Mouse (Mus musculus) intestine, embryonic 14.5 days (tissue): ENCODE measurements around the gene Ap5s1. TPM values are rescaled to one million over a fixed set of nuclear protein-coding genes. Genes with fewer than 3 reads are reported as not detected.
"Not testable (repeated sequence)": the region's sequence is repeated elsewhere in the genome, so short reads cannot be mapped to it uniquely, and the experiment has no call there.

Experiments used
- ATAC-seq: fragments of 200-750 bp; cut with Nextera tagmentation; replicated peaks from 2 replicates; pipeline ENCODE4 v1.8.0; 2017; ENCODE audit warnings: low read depth, moderate number of reproducible peaks, moderate TSS enrichment, moderate library complexity; ENCODE audit not compliant: low FRiP score, low TSS enrichment
- DNase-seq: peaks from one replicate; pipeline ENCODE4 v3.0.0-alpha.2; 2018; ENCODE audit warnings: low spot score
- H3K27ac ChIP-seq: fragments of 300-500 bp; sonication (generic); 2 replicates; pipeline ENCODE4 v1.5.1; 2014; ENCODE audit warnings: low read depth, mild to moderate bottlenecking, control low read depth
- H3K27me3 ChIP-seq: fragments of 300-500 bp; sonication (generic); replicated peaks from 2 replicates; pipeline ENCODE4 v1.6.1; 2014; ENCODE audit warnings: low read length, control low read depth; ENCODE audit not compliant: control insufficient read depth, insufficient read depth
- H3K36me3 ChIP-seq: fragments of 300-500 bp; sonication (generic); 2 replicates; pipeline ENCODE4 v1.6.1; 2014; ENCODE audit warnings: low read length, control low read depth; ENCODE audit not compliant: control insufficient read depth, insufficient read depth
- H3K4me1 ChIP-seq: fragments of 300-500 bp; sonication (generic); replicated peaks from 2 replicates; pipeline ENCODE4 v1.6.1; 2014; ENCODE audit warnings: low read length, control low read depth, mixed read lengths; ENCODE audit not compliant: control insufficient read depth, insufficient read depth
- H3K4me2 ChIP-seq: fragments of 300-500 bp; sonication (generic); 2 replicates; pipeline ENCODE4 v1.6.1; 2014; ENCODE audit warnings: low read length
- H3K4me3 ChIP-seq: fragments of 300-500 bp; sonication (generic); 2 replicates; pipeline ENCODE4 v1.5.1; 2014; ENCODE audit warnings: low read depth, low read length, control low read depth, mixed read lengths
- H3K9ac ChIP-seq: fragments of 300-500 bp; sonication (generic); 2 replicates; pipeline ENCODE4 v1.6.1; 2014; ENCODE audit warnings: mild to moderate bottlenecking, low read length
- H3K9me3 ChIP-seq: fragments of 300-500 bp; sonication (generic); 2 replicates; pipeline ENCODE4 v1.6.1; 2016; ENCODE audit warnings: low read length, control low read depth; ENCODE audit not compliant: control insufficient read depth
- WGBS: fragments of 180-500 bp; shearing (Covaris S2); extraction: QIAGEN DNeasy Blood & Tissue Kit; methylation state at CpG from one replicate; pipeline ENCODE4 v1.1.7; 2014; 5-methylcytosine and 5-hydroxymethylcytosine counted together
- polyA plus RNA-seq: library from polyadenylated mRNA; unstranded; fragments of >200 nt; fragmentation: Nextera tagmentation; extraction: Ambion mirVana; gene quantifications from 2 replicates; pipeline ENCODE4 v1.2.1, GENCODE M21; 2014

Ap5s1 gene
- polyA plus RNA-seq, 1 experiment from 2014 or later, result 23.4 TPM

- 71% methylated on average over 3 of the region's 3 CpGs for WGBS
Observed at GRCm38 (mm10) chr2:131221853-131222515, 15.1 kb downstream of the Ap5s1 start.

DNA sequence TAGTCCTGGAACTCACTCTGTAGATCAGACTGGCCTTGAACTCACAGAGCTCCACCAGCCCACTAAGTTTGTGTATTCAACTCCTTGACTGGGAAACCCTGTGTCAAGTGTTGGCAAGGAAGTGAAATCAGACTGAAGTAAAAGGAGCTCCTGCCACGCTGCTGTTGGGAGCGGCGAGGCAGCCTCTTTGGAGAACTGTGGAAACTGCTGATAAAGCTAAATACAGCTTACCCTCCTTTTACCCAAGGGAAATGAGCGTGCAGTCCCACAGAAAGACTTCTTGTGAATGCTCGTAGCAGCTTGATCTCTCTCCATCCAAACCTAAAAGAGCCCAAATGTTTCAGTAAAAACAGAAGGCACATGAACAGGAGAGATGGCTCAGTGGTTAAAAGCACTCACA, 15.7 kb downstream of the Ap5s1 start:
- no peaks in the 10 kb centered on the region for H3K4me1 ChIP-seq
- H3K9me3 ChIP-seq, result no peaks in the 10 kb centered on the region
- ATAC-seq (no peak), DNase-seq (no peak)
- H3K4me2 ChIP-seq, result no peak overlapping the region
- H3K36me3 ChIP-seq, result no peaks in the 10 kb centered on the region
- no peak overlapping the region for H3K4me3 ChIP-seq
- H3K27ac ChIP-seq, result no peak overlapping the region
- no peak overlapping the region for H3K9ac ChIP-seq
- WGBS, result 60% methylated on average over 5 of the region's 5 CpGs
- no peaks in the 10 kb centered on the region for H3K27me3 ChIP-seq

More at GRCm38 (mm10) chr2:131221853-131222515, 15.1 kb downstream of the Ap5s1 start:
- DNase-seq (no peak), ATAC-seq (no peak)
- Histone ChIP-seq H3K36me3 (no peaks in the 10 kb centered on the region), H3K4me2 (no peak overlapping the region), H3K9me3 (no peaks in the 10 kb centered on the region), H3K9ac (no peak overlapping the region), H3K4me3 (no peak overlapping the region), H3K4me1 (no peaks in the 10 kb centered on the region), H3K27ac (no peak overlapping the region), H3K27me3 (no peaks in the 10 kb centered on the region)

- H3K9me3 ChIP-seq, result no peaks in the 10 kb centered on the region
- ATAC-seq, result no peak
- WGBS, result 71% methylated on average over 1 of the region's 1 CpGs
- H3K4me3 ChIP-seq, result no peak overlapping the region
- DNase-seq, result no peak
- no peaks in the 10 kb centered on the region for H3K27me3 ChIP-seq
- no peak overlapping the region for H3K27ac ChIP-seq
- H3K4me1 ChIP-seq, result no peaks in the 10 kb centered on the region
- H3K36me3 ChIP-seq, result no peaks in the 10 kb centered on the region
- no peak overlapping the region for H3K4me2 ChIP-seq
- H3K9ac ChIP-seq, result no peak overlapping the region
Observed at GRCm38 (mm10) chr2:131223569-131223968, 16.7 kb downstream of the Ap5s1 start.

DNA sequence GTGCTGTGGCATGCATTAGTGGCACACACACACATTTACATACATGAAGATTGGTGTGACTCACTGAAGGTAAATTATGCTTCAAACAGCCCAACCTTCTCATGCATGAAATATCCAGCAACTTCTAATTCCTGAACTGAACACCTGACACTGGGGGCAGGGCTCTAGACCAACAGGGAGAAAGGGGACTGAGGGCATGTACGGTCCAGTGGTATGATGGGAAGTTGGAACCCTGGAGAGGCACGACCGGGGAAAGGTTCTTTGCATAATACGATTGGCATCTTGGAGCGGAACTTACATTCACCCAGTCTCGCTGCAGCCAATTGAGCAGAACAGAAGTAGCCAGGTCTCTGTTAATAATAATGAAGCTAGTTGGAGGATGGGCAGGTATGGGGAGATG, 18.3 kb downstream of the Ap5s1 start:
- no peaks in the 10 kb centered on the region for H3K4me1 ChIP-seq
- no peaks in the 10 kb centered on the region for H3K36me3 ChIP-seq
- no peaks in the 10 kb centered on the region for H3K27me3 ChIP-seq
- WGBS, result 91% methylated on average over 6 of the region's 6 CpGs
- H3K27ac ChIP-seq, result no peak overlapping the region
- ATAC-seq (no peak), DNase-seq (no peak)
- H3K9me3 ChIP-seq, result no peaks in the 10 kb centered on the region
- no peak overlapping the region for H3K4me3 ChIP-seq
- H3K9ac ChIP-seq, result no peak overlapping the region
- no peak overlapping the region for H3K4me2 ChIP-seq

DNA sequence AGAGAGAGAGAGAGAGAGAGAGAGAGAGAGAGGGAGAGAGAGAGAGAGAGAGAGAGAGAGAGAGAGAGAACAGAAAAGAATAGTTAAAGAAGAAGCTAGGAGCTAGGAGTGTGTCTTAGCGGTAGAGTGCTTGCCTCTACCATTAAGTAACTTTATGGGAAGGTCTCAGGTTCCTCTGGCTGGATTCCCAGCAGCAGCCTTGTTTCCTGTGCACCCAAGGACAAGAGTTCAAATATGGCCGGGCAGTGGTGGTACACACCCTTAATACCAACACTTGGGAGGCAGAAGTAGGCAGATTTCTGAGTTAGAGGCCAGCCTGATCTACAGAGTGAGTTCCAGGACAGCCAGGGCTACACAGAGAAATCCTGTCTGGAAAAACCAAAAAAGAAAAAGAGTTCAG, 19.8 kb downstream of the Ap5s1 start:
- not testable (repeated sequence) for H3K4me3 ChIP-seq, DNase-seq, H3K9ac ChIP-seq, H3K4me2 ChIP-seq, ATAC-seq, H3K27ac ChIP-seq, H3K36me3 ChIP-seq, H3K27me3 ChIP-seq, H3K9me3 ChIP-seq, H3K4me1 ChIP-seq
- 80% methylated on average over 2 of the region's 2 CpGs for WGBS

- DNase-seq (no peak), ATAC-seq (no peak)
- no peaks in the 10 kb centered on the region for H3K36me3 ChIP-seq
- 83% methylated on average over 3 of the region's 3 CpGs for WGBS
- H3K27ac ChIP-seq, result no peak overlapping the region
- H3K4me1 ChIP-seq, result no peaks in the 10 kb centered on the region
- H3K4me3 ChIP-seq, result no peak overlapping the region
- no peaks in the 10 kb centered on the region for H3K9me3 ChIP-seq
- H3K9ac ChIP-seq, result no peak overlapping the region
- H3K27me3 ChIP-seq, result no peaks in the 10 kb centered on the region
- no peak overlapping the region for H3K4me2 ChIP-seq
Observed at GRCm38 (mm10) chr2:131227243-131227642, 20.4 kb downstream of the Ap5s1 start.

DNA sequence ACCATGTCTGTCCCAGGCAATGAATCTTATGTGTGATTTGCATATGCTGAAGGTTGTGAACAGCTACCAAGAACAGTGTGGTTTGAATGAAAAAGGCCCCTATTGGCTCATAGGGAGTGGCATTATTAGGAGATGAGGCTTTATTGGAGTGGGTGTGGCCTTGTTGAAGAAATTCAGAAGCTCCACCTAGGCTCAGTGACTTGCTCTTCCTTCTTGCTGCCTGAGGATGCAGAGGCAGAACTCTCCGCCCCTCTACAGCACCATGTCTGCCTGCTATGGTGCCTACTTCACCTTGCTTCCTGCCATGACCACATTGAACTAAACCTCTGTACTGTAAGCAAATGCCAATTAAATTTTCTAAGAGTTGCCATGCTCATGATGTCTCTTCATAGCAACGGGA, 25.7 kb downstream of the Ap5s1 start:
- DNase-seq, result no peak
- H3K27ac ChIP-seq, result no peak overlapping the region
- no peaks in the 10 kb centered on the region for H3K27me3 ChIP-seq
- no peaks in the 10 kb centered on the region for H3K36me3 ChIP-seq
- no peak for ATAC-seq
- no peak overlapping the region for H3K4me3 ChIP-seq
- no peak overlapping the region for H3K4me2 ChIP-seq
- no peak overlapping the region for H3K9ac ChIP-seq
- H3K4me1 ChIP-seq, result peaks cover 18% of the 10 kb centered on the region
- 68% methylated on average over 2 of the region's 2 CpGs for WGBS
- no peaks in the 10 kb centered on the region for H3K9me3 ChIP-seq

DNA sequence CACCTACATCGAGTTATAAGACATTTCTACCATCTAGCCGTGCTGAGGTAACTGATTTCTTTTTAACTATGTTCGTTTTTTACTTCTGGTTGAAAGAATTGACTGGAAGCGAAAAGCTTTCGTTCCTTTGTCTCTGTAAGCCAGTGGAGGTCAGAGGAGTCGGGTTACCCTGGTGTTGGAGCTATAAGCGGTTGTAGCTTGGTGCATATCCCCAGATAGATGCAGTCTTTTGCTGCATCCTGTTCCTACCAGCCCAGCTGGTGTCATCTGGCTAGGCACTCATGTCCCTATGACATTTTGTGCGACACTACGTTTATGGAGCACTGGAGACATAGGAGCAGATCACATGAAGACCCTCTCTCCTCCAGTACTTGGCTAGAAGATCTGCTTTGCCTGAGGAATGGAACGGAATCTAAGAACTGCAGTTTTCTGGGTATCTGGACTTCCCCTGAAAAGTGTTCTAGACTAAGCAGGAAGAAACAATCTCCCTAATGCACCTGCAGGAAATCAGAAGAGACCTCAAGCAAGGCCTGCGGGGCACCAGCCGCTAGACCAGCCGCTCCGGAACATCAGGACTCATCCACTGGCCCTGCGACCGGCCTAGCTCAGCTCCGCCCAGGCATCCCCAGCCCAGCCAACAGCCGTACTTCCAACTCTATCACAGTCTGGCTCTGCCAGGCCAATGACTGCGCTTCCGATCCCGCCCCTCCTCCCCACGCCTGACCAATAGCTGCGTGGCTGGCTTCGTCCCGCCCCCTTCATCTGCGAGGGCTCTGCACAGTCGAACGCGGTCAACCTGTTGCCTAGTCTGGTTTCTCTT, 26.6 kb downstream of the Ap5s1 start, which contains the start of gene Mavs:
Mavs (plus strand) TSS at position 757 of the 820 bp plus-strand sequence.
- ATAC-seq (peak; percentile 100), DNase-seq (peak; percentile 96)
- Histone ChIP-seq H3K9ac (peak within 1 kb of the TSS; percentile 69), H3K36me3 (peaks cover under 1% of the 10 kb centered on the region; the same call in 1 of the 2 replicates), H3K27me3 (no peaks in the 10 kb centered on the region), H3K9me3 (no peaks in the 10 kb centered on the region), H3K4me2 (peak within 1 kb of the TSS; percentile 97), H3K27ac (peak within 1 kb of the TSS; percentile 16; the same call in 1 of the 2 replicates), H3K4me1 (peaks cover 18% of the 10 kb centered on the region), H3K4me3 (peak within 1 kb of the TSS; percentile 67)
- WGBS, result 14% methylated on average over 29 of the region's 29 CpGs
